Mouse (Mus musculus): ENCODE results near the gene Zrsr1. TPM values are rescaled to one million over a fixed set of nuclear protein-coding genes. Genes with fewer than 3 reads are reported as not detected.

Gene Zrsr1
- polyA plus RNA-seq, 1 experiment from 2014 or later, result 2.9 TPM

GRCm38 (mm10) chr11:22991218-22991835 is 19.5 kb downstream of the Zrsr1 start:
- 4% methylated on average over 14 of the region's 14 CpGs for WGBS
- Histone ChIP-seq H3K4me1 (peaks cover 15% of the 10 kb centered on the region), H3K27me3 (no peaks in the 10 kb centered on the region), H3K36me3 (peaks cover 27% of the 10 kb centered on the region), H3K9ac (peak overlapping the region; percentile 71), H3K4me3 (peak overlapping the region; percentile 67), H3K27ac (no peak overlapping the region), H3K9me3 (no peaks in the 10 kb centered on the region), H3K4me2 (peak overlapping the region; percentile 71)
- no peak for ATAC-seq (ENCODE audit: borderline replicate concordance, extremely low read depth, low FRiP score, low TSS enrichment)

DNA sequence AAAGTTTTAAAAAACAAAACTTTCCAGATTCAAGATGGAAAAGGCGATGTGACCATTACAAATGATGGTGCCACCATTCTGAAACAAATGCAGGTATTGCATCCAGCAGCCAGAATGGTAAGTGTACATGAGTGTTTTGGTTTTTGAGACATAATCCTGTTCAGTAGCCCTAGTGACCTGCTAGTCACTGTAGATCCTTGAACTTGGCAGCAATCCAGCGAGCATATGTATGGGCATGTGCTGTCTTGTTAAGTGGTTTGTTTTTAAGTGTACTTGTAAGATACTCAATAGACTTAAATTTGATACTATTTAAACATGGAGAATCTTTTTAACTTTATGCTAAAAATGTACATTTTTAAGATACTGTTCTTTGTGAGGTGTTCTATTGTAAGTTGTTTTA is 22.5 kb downstream of the Zrsr1 start:
- no peaks in the 10 kb centered on the region for H3K9me3 ChIP-seq
- H3K4me3 ChIP-seq, result no peak overlapping the region
- peaks cover 49% of the 10 kb centered on the region for H3K36me3 ChIP-seq
- no peaks in the 10 kb centered on the region for H3K27me3 ChIP-seq
- peaks cover 11% of the 10 kb centered on the region for H3K4me1 ChIP-seq
- 78% methylated on average over 2 of the region's 2 CpGs for WGBS
- H3K27ac ChIP-seq, result no peak overlapping the region
- no peak overlapping the region for H3K9ac ChIP-seq
- ATAC-seq (ENCODE audit: borderline replicate concordance, extremely low read depth, low FRiP score, low TSS enrichment), result no peak
- H3K4me2 ChIP-seq, result no peak overlapping the region

GRCm38 (mm10) chr11:22995461-22995860 is 23.7 kb downstream of the Zrsr1 start:
- H3K36me3 ChIP-seq, result peaks cover 61% of the 10 kb centered on the region
- WGBS, result 92% methylated on average over 4 of the region's 4 CpGs

DNA sequence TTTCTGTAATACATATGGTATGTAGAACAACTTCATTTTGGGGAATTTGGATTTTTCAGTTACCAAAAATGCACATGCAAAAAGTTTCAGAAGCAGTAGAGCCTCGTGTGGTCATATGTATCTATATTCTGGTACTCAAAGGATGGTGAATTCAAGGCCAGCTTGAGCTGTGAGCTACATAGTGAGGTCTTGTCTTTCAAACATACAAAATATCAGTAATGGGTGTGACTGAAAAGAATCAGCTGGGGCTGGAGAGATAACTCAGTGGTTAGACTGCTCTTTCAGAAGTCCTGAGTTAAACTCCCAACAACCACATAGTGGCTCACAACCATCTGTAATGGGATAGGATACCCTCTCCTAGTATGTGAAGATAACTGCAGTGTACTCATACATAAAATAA is 26.5 kb downstream of the Zrsr1 start:
- Histone ChIP-seq H3K27ac (no peak overlapping the region), H3K27me3 (no peaks in the 10 kb centered on the region), H3K4me2 (no peak overlapping the region), H3K9me3 (no peaks in the 10 kb centered on the region), H3K9ac (no peak overlapping the region), H3K4me1 (no peaks in the 10 kb centered on the region), H3K36me3 (peaks cover 79% of the 10 kb centered on the region), H3K4me3 (no peak overlapping the region)
- WGBS, result 70% methylated on average over 1 of the region's 1 CpGs
- no peak for ATAC-seq (ENCODE audit: borderline replicate concordance, extremely low read depth, low FRiP score, low TSS enrichment)

More at GRCm38 (mm10) chr11:22995461-22995860, 23.7 kb downstream of the Zrsr1 start:
- no peak overlapping the region for H3K27ac ChIP-seq
- no peak overlapping the region for H3K4me3 ChIP-seq
- peaks cover 11% of the 10 kb centered on the region for H3K4me1 ChIP-seq
- no peaks in the 10 kb centered on the region for H3K27me3 ChIP-seq
- H3K4me2 ChIP-seq, result no peak overlapping the region
- no peaks in the 10 kb centered on the region for H3K9me3 ChIP-seq
- no peak for ATAC-seq (ENCODE audit: borderline replicate concordance, extremely low read depth, low FRiP score, low TSS enrichment)
- H3K9ac ChIP-seq, result no peak overlapping the region

DNA sequence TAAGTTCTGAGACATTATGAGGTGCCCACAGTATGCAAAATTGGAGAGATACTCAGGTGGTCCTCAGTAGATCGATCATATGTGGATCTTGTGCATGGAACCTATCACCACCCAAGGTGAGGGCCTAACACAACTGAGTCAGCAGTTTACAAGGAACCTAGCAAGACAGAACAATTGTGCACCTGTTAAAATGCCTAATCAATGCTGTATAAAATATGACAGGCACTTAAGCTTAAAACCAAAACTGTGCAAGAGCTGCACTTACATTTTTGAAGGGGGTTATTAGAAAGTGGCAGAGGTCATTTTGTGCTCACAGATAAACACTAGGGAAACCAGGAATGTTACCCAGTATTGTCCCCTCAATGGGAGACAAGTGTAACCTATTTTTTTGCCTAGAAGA is 33.5 kb downstream of the Zrsr1 start:
- 86% methylated on average over 1 of the region's 1 CpGs for WGBS
- Histone ChIP-seq H3K9me3 (no peaks in the 10 kb centered on the region), H3K9ac (no peak overlapping the region), H3K4me3 (no peak overlapping the region), H3K36me3 (peaks cover 44% of the 10 kb centered on the region), H3K27ac (no peak overlapping the region), H3K27me3 (no peaks in the 10 kb centered on the region), H3K4me1 (no peaks in the 10 kb centered on the region), H3K4me2 (no peak overlapping the region)
- ATAC-seq (ENCODE audit: borderline replicate concordance, extremely low read depth, low FRiP score, low TSS enrichment), result no peak

- Histone ChIP-seq H3K27ac (no peak overlapping the region), H3K9me3 (no peaks in the 10 kb centered on the region), H3K4me2 (peak overlapping the region; percentile 89), H3K9ac (peak overlapping the region; percentile 71; the same call in 1 of the 2 replicates), H3K36me3 (peaks cover 29% of the 10 kb centered on the region), H3K4me1 (no peaks in the 10 kb centered on the region), H3K4me3 (peak overlapping the region; percentile 64), H3K27me3 (no peaks in the 10 kb centered on the region)
- ATAC-seq (ENCODE audit: borderline replicate concordance, extremely low read depth, low FRiP score, low TSS enrichment), result 0 out of 2 replicates have a peak, but pooled peaks have one; percentile 8
- WGBS, result 6% methylated on average over 6 of the region's 6 CpGs
Observed at GRCm38 (mm10) chr11:23007166-23007480, 35.3 kb downstream of the Zrsr1 start.

DNA sequence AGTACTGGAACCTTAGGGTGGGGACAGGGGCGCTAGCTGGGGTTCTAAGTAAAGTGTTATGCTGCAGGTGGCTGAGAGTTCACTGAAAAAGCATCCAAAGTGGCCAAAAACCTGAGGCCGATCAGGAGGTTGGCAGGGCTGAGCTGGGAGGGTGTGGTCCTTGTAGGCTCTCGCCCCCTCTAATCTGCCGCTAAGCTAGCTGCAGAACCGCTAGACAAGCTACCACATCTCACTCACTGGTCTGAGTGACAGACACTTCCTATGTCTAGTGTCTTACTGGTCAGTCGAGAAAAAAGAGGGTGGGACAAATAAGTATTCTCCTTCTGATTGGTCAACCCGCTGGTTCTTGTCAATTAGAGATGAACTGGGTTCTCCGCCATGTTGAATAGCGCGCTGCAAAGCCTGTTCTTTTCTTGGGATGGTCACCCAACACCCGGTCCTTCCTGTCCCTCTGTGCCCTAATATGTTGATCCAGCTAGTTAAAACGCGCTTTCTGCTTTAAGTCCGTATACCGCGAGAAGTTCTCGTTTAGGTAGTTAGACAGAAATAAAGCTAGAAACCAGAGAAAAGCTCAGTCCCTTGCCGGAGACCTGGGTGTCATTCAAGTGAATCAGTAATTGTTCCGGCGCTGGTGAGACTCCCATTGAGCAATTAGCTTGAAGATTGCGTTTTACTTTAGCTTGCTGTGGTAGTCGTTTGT is 35.8 kb downstream of the Zrsr1 start, which contains the start of gene Fam161a:
Gene Fam161a, plus strand, starts transcription at position 51 of the 700 bp plus-strand sequence.
- Histone ChIP-seq H3K4me1 (no peaks in the 10 kb centered on the region), H3K27ac (peak within 1 kb of the TSS; percentile 89), H3K4me3 (peak within 1 kb of the TSS; percentile 64), H3K9ac (peak within 1 kb of the TSS; percentile 71), H3K27me3 (no peaks in the 10 kb centered on the region), H3K9me3 (no peaks in the 10 kb centered on the region), H3K36me3 (peaks cover 24% of the 10 kb centered on the region), H3K4me2 (peak within 1 kb of the TSS; percentile 89)
- peak; percentile 94 for ATAC-seq (ENCODE audit: borderline replicate concordance, extremely low read depth, low FRiP score, low TSS enrichment)
- under 1% methylated on average over 22 of the region's 22 CpGs for WGBS

- under 1% methylated on average over 40 of the region's 40 CpGs for WGBS
- Histone ChIP-seq H3K9me3 (no peaks in the 10 kb centered on the region), H3K4me2 (peak overlapping the region; percentile 89), H3K27ac (peak overlapping the region; percentile 89), H3K27me3 (no peaks in the 10 kb centered on the region), H3K4me1 (no peaks in the 10 kb centered on the region), H3K9ac (peak overlapping the region; percentile 71), H3K4me3 (peak overlapping the region; percentile 64), H3K36me3 (peaks cover 22% of the 10 kb centered on the region)
- peak; percentile 97 for ATAC-seq (ENCODE audit: borderline replicate concordance, extremely low read depth, low FRiP score, low TSS enrichment)
Observed at GRCm38 (mm10) chr11:23008181-23008823, 36.5 kb downstream of the Zrsr1 start.

- Histone ChIP-seq H3K9ac (0 out of 2 replicates have a peak overlapping the region, but pooled peaks have one; percentile 71), H3K27me3 (no peaks in the 10 kb centered on the region), H3K27ac (peak overlapping the region; percentile 89; the same call in 1 of the 2 replicates), H3K9me3 (no peaks in the 10 kb centered on the region), H3K4me2 (peak overlapping the region; percentile 89), H3K4me3 (peak overlapping the region; percentile 64), H3K4me1 (no peaks in the 10 kb centered on the region), H3K36me3 (peaks cover 17% of the 10 kb centered on the region)
- no peak for ATAC-seq (ENCODE audit: borderline replicate concordance, extremely low read depth, low FRiP score, low TSS enrichment)
- WGBS, result 9% methylated on average over 4 of the region's 4 CpGs
Observed at GRCm38 (mm10) chr11:23008824-23009200, 37.0 kb downstream of the Zrsr1 start.

- ATAC-seq (ENCODE audit: borderline replicate concordance, extremely low read depth, low FRiP score, low TSS enrichment), result no peak
- Histone ChIP-seq H3K4me1 (no peaks in the 10 kb centered on the region), H3K27me3 (no peaks in the 10 kb centered on the region), H3K9ac (no peak overlapping the region), H3K4me2 (no peak overlapping the region), H3K27ac (no peak overlapping the region), H3K4me3 (no peak overlapping the region), H3K36me3 (no peaks in the 10 kb centered on the region), H3K9me3 (no peaks in the 10 kb centered on the region)
- 51% methylated on average over 1 of the region's 1 CpGs for WGBS
Observed at GRCm38 (mm10) chr11:23013096-23013495, 41.3 kb downstream of the Zrsr1 start.

DNA sequence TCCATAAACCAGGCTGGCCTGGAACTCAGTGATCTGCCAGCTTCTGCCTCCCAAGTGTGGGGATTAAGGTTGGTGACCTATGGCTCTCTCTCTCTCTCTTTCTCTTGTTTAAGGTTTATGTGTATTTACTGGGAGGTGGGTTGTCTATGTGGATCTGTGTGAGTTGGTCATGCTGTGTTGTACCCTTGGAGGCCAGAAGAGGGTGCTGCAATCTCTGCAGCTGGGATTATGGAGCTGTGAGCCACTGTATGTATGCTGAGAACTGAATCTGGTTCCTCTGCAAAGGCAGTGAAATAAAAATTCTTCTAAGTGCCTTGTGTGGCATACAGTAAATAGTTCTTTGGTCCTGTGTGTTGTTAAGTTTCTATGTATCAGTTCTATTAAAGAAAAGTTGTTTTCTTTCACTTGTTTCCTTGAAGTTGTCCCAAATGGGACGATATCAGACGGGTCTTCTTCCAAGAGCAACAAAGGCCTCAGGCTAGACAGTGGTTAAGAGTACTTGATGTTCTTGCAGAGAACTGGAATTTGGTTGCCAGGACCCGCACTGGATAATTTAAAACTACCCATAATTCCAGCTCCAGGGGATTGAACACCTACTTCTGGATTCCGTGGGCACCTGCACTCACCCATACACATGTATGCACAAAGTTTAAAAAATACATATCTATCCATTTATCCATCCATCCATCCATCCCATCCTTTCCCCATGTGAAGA is 41.9 kb downstream of the Zrsr1 start:
- H3K4me1 ChIP-seq, result no peaks in the 10 kb centered on the region
- H3K9ac ChIP-seq, result no peak overlapping the region
- H3K4me3 ChIP-seq, result no peak overlapping the region
- ATAC-seq (ENCODE audit: borderline replicate concordance, extremely low read depth, low FRiP score, low TSS enrichment), result no peak
- H3K27ac ChIP-seq, result no peak overlapping the region
- no peaks in the 10 kb centered on the region for H3K27me3 ChIP-seq
- H3K36me3 ChIP-seq, result no peaks in the 10 kb centered on the region
- no peak overlapping the region for H3K4me2 ChIP-seq
- H3K9me3 ChIP-seq, result no peaks in the 10 kb centered on the region
- 88% methylated on average over 4 of the region's 4 CpGs for WGBS

Measured in lung, embryonic 15.5 days (tissue).